Mouse (Mus musculus): ENCODE measurements at regions not wholly inside any gene's neighbourhood (a gene's known extent, or its start where the extent isn't known, plus 50 kb on each side); places are given as distances from the start of the nearest gene placed in this dataset.

DNA sequence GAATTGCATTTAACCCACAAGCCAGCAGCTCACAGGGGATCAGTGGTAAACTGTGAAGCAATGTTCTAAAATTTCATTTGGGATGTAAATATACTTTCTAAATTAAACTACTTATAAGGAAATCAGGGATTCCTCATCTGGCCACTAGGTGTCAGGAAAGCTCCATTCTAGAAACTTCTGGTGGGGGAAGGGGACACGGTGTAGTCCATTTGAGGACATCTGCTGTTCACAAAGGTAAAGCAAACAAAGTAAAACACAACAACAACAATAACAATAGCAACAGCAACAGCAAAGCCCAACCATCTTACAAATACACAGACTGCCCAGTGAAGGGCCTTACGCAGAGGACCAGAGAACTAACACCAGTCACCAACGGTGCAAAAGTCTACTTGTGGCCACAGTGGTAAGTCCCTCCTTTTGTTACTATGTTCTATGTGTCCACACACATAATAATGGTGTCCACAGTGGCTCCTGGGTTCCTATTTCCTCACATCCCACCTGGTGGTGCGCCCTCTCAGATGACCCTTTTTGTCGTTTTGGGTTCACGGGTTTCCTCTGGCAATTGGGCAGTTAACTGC lies 105.9 kb upstream of the Fam241a start:
- in situ Hi-C loops (cut with MseI, MboI), result loop anchor here in 1 of 2 experiments (5.0 kb wide), 1 partner anchor 335 kb away; no protein-coding TSS in a partner anchor

- in situ Hi-C loops (cut with MseI, MboI), result no loop called here
These were observed 99.6 kb upstream of the Fam241a start for GRCm38 (mm10) chr3:127995678-127996077.

DNA sequence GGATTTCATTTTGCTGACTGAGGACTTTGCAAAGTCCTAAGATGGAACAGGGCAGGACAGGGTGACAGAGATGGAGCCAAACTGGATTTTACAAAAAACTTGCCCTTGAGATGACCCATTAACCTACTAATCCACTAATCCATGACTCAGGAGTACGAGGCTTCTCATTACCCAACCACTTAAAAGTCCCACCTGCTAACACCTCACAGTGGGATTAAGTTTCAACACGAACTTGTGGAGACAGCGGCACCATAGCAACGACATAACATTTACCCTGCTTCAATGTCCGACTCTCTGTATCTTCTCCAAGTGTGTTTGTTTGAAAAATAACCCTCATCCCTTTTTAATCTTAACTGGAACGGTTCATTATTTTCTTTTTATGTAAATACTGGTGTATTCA lies 91.5 kb upstream of the Fam241a start:
- in situ Hi-C loops (cut with MseI, MboI), result no loop called here

- in situ Hi-C loops (cut with MseI, MboI), result no loop called here
These were observed 89.0 kb upstream of the Fam241a start for GRCm38 (mm10) chr3:127985165-127985564.

- in situ Hi-C loops (cut with MseI, MboI), result no loop called here
These were observed 81.1 kb upstream of the Fam241a start for GRCm38 (mm10) chr3:127977240-127977639.

DNA sequence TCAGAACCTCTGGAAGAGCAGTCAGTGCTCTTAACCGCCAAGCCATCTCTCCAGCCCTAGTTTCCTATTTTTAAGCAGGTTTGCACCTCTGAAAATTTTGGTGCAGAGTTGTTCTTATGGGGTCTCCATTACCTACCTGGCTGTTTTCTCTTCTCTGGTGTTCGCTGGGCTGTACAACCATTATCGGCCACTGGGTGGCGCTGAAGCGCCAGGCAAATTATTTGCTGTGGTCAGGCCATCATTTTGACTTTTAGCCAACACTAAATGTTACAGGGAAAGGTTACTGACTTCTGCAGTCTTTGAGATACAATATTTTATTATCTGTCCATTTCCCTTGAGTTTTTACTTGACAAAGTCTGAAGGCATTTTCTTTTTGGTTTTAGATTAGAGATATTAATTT lies 74.8 kb upstream of the Fam241a start:
- in situ Hi-C loops (cut with MseI, MboI), result no loop called here

- in situ Hi-C loops (cut with MseI, MboI), result no loop called here
These were observed 71.0 kb upstream of the Fam241a start for GRCm38 (mm10) chr3:127967170-127967569.

- in situ Hi-C loops (cut with MseI, MboI), result no loop called here
These were observed 70.1 kb upstream of the Fam241a start for GRCm38 (mm10) chr3:127966214-127966613.

DNA sequence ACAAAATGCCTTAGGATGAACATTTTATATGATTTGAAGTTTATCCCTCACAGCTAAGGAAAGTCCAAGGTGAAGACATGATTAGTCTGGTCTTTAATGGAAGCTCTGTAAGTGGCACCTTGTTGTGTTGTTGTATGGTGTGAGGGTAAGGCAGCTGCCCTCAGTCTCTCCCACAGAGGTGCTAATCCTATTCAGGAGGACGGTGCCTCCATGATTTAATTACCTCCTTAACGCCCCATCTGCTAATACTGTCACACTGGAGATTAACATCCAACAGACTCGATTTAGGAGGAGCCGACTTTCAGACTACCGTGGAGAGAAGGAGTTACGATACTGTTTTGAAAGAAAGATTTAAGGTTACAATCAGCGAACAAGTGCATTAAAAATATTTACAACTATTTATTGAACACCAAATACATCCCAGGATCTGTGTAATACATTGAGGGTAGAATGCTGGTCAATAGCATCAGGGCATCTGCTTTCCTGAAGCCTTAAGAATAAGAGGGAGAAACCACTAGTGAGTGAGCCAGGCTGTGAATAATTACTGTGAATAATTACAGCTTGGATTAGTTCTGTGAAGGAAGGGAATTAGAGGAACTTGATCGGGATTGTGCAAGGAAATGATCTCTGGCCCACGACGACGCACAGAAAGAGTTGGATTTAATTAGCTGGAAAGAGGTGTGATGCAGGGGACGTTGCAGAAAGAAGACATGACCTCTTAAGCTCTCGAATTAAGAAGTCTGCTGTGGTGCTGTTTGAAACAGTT lies 63.0 kb upstream of the Fam241a start:
- in situ Hi-C loops (cut with MseI, MboI), result no loop called here

- in situ Hi-C loops (cut with MseI, MboI), result no loop called here
These were observed 58.7 kb upstream of the Fam241a start for GRCm38 (mm10) chr3:127954856-127955255.

GRCm38 (mm10) chr3:127953610-127954009 lies 57.5 kb upstream of the Fam241a start:
- in situ Hi-C loops (cut with MseI, MboI), result no loop called here

GRCm38 (mm10) chr3:127948898-127949620 lies 52.9 kb upstream of the Fam241a start:
- in situ Hi-C loops (cut with MseI, MboI), result loop anchor here (5.0 to 25.0 kb wide), 2 partner anchors 97 to 312 kb away; partner anchors contain the start of gene Neurog2 (in 2 of the 2)

GRCm38 (mm10) chr3:127948326-127948725 lies 52.2 kb upstream of the Fam241a start:
- in situ Hi-C loops (cut with MseI, MboI), result loop anchor here (5.0 to 25.0 kb wide), 2 partner anchors 96 to 311 kb away; partner anchors contain the start of gene Neurog2 (in 2 of the 2)

Data from mouse trophoblast stem cell (cell line).